Mouse (Mus musculus): ENCODE measurements around the gene Snrnp25.

DNA sequence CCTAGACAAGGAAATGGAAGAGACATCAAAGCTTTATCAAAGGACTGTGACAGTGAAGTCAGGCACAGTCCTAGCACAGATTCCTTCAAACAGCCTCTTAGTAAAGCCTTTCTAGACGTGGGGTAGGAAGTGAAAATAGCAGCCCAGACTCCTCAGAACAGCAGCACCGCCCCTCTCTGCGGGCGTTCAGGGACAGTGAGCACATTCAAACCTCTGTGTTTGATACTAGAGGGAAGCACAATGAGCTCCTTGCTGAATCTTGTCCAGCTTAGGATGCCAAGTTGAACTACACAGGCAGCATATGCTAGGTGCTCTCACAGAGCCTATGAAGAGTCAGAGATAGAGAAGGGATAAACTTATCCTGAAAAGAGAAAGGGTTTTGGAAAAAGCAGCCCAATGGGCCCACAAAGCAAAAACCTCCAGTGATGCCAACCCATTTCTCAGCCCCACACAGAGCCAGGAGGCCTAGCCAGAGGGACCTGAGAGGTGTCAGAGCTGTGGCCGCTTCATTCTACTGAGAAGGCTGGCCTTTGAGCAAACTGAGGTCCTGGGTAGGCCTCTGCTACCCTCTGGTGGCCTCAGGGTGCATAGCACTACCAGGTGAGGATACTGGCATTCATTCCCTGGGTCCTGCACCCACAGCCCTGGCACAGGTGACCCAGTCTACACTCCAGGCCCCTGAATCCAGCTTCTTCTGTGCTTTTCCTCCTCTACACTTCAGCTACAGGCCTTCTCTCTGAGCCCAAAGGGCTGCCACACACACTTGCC is 33.1 kb downstream of the Snrnp25 start:
- peak; percentile 73; the same call in 1 of the 2 replicates for TF ChIP-seq CTCF (IDR thresholded peaks at IDR 0.05; ENCODE audit: insufficient read depth, low read depth, low read length)
- TF ChIP-seq POLR2A (IDR thresholded peaks at IDR 0.05; ENCODE audit: insufficient read depth, low read depth, low read length), result no peak
